Mouse (Mus musculus) midbrain, embryonic 16.5 days (tissue): ENCODE measurements around the gene Slc37a3. TPM values are rescaled to one million over a fixed set of nuclear protein-coding genes. Genes with fewer than 3 reads are reported as not detected.

Experiments
- ATAC-seq: fragments of 200-750 bp; cut with Nextera tagmentation; 2 replicates; pipeline ENCODE4 v1.8.0; 2017; ENCODE audit warnings: moderate TSS enrichment
- H3K27ac ChIP-seq: fragments of 300-500 bp; sonication (generic); 2 replicates; pipeline ENCODE4 v1.5.1; 2014; ENCODE audit warnings: mild to moderate bottlenecking, low read length, mixed read lengths
- H3K27me3 ChIP-seq: fragments of 300-500 bp; sonication (generic); 2 replicates; pipeline ENCODE4 v1.6.1; 2014; ENCODE audit warnings: low read depth, low read length, mixed read lengths; ENCODE audit not compliant: control insufficient read depth, insufficient read depth
- H3K36me3 ChIP-seq: fragments of 300-500 bp; sonication (generic); 2 replicates; pipeline ENCODE4 v1.6.1; 2014; ENCODE audit warnings: mild to moderate bottlenecking, low read length, moderate library complexity, mixed read lengths; ENCODE audit not compliant: control insufficient read depth, insufficient read depth
- H3K4me1 ChIP-seq: fragments of 300-500 bp; sonication (generic); 2 replicates; pipeline ENCODE4 v1.6.1; 2014; ENCODE audit warnings: mild to moderate bottlenecking, low read length, mixed read lengths; ENCODE audit not compliant: control insufficient read depth, insufficient read depth
- H3K4me2 ChIP-seq: fragments of 300-500 bp; sonication (generic); 2 replicates; pipeline ENCODE4 v1.6.1; 2014; ENCODE audit warnings: mild to moderate bottlenecking, low read length, mixed read lengths
- H3K4me3 ChIP-seq: fragments of 300-500 bp; sonication (generic); 2 replicates; pipeline ENCODE4 v1.5.1; 2014; ENCODE audit warnings: low read depth, mild to moderate bottlenecking, low read length, moderate library complexity, mixed read lengths
- H3K9ac ChIP-seq: fragments of 300-500 bp; sonication (generic); 2 replicates; pipeline ENCODE4 v1.6.1; 2014; ENCODE audit warnings: low read depth, low read length, mixed read lengths
- H3K9me3 ChIP-seq: fragments of 300-500 bp; sonication (generic); replicated peaks from 2 replicates; pipeline ENCODE4 v1.6.1; 2014; ENCODE audit warnings: mild to moderate bottlenecking, low read length, mixed read lengths; ENCODE audit not compliant: control insufficient read depth, poor library complexity, severe bottlenecking
- WGBS: fragments of 180-500 bp; shearing (Covaris S2); extraction: QIAGEN DNeasy Blood & Tissue Kit; methylation state at CpG from one replicate; pipeline ENCODE4 v1.1.7; 2014; 5-methylcytosine and 5-hydroxymethylcytosine counted together
- polyA plus RNA-seq: library from polyadenylated mRNA; unstranded; fragments of >200 nt; fragmentation: Nextera tagmentation; extraction: Ambion mirVana; gene quantifications from 2 replicates; pipeline ENCODE4 v1.2.1, GENCODE M21; 2015

The Slc37a3 gene
- polyA plus RNA-seq, 1 experiment from 2014 or later: 67.9 TPM

DNA sequence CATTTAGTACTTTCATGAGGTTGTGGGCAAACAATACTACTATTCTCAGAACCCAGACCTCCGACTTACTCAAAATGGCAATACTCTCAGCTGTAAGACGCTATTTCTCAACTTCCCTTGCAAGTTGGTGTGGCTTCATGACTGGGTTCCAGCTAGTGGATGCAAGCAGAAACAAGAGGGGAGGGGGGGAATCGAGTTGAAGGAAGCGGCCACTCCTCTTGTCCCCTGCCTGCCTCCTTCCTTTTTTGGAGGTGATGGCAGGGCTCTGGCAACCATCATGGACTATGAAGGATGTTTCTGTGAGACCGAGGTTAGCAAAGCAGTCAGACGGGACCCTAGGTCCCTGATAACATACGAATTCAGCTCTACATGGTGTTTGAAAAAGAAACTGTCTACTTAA is 87.8 kb downstream of the Slc37a3 start:
- WGBS: 86% methylated on average over 7 of the region's 7 CpGs
- H3K27me3 ChIP-seq: no peaks in the 10 kb centered on the region
- no peak overlapping the region for H3K4me2 ChIP-seq
- no peak overlapping the region for H3K9ac ChIP-seq
- H3K36me3 ChIP-seq: no peaks in the 10 kb centered on the region
- no peak overlapping the region for H3K4me3 ChIP-seq
- ATAC-seq: no peak
- H3K4me1 ChIP-seq: no peaks in the 10 kb centered on the region; the same call in 1 of the 2 replicates
- no peaks in the 10 kb centered on the region for H3K9me3 ChIP-seq
- no peak overlapping the region for H3K27ac ChIP-seq

DNA sequence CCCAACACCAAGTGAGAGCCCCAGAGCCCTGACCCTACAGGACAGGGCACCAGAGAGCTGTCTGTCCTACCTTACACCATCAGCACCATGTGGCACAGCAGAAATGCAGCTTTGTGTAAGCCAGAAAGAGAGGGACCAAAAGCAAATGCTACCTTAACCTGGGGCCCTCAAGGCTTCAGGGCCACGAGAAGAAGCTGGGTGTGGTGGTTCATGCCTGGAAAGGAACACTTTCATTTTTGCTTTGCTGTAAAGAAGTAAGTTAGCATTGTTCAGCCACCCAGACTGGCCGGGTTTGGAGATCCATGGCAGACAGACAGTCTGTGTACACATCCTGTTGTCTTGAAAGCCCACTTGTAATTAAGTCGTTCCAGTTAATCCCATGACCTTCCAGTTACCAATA is 89.7 kb downstream of the Slc37a3 start:
- no peak overlapping the region for H3K9ac ChIP-seq
- H3K4me2 ChIP-seq: no peak overlapping the region
- 84% methylated on average over 3 of the region's 3 CpGs for WGBS
- H3K4me1 ChIP-seq: no peaks in the 10 kb centered on the region; the same call in 1 of the 2 replicates
- no peaks in the 10 kb centered on the region for H3K36me3 ChIP-seq
- no peak overlapping the region for H3K27ac ChIP-seq
- H3K9me3 ChIP-seq: no peaks in the 10 kb centered on the region
- ATAC-seq: no peak
- no peaks in the 10 kb centered on the region for H3K27me3 ChIP-seq
- H3K4me3 ChIP-seq: no peak overlapping the region

- WGBS: 32% methylated on average over 5 of the region's 5 CpGs
- no peak overlapping the region for H3K4me2 ChIP-seq
- no peaks in the 10 kb centered on the region for H3K36me3 ChIP-seq
Observed at GRCm38 (mm10) chr6:39286732-39287083, 90.8 kb downstream of the Slc37a3 start.

DNA sequence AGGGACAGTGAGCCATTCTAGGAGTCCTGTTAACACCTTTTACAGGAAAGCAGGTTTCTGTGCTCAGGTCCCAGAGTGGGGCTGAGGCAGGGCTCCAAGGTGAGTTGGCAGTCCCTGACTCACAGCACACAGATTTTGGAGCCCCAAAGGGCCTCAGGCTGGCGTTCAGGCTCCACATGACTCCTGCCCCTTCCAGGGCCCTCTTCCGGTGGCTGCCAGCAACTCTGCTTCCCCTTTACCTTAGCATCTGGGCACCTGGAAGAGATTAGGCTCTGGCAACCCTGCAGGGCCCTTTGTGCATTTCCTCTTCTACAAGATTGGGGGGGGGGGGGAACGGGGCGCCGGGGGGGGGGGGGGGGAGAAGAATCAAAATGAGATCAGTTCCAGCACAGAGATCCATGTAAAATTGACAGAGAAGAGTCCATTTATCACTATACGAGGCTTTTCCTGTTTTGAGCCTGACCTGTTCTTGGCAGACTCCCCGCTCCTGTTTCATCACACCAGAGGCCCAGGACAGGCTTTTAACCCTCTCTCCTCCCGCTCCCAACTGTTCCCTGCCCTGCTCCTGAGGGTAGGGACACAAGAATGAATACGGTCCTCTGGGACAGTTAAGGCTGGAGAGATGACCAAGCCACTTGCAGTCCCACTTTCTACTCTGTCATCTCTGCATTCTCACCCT is 91.3 kb downstream of the Slc37a3 start:
- no peaks in the 10 kb centered on the region; the same call in 1 of the 2 replicates for H3K4me1 ChIP-seq
- no peaks in the 10 kb centered on the region for H3K36me3 ChIP-seq
- H3K4me3 ChIP-seq: no peak overlapping the region
- H3K4me2 ChIP-seq: no peak overlapping the region
- no peak overlapping the region for H3K9ac ChIP-seq
- 35% methylated on average over 6 of the region's 9 CpGs for WGBS
- H3K27ac ChIP-seq: no peak overlapping the region
- no peaks in the 10 kb centered on the region for H3K27me3 ChIP-seq
- no peak for ATAC-seq
- no peaks in the 10 kb centered on the region for H3K9me3 ChIP-seq

More at GRCm38 (mm10) chr6:39286732-39287083, 90.8 kb downstream of the Slc37a3 start:
- H3K9me3 ChIP-seq: no peaks in the 10 kb centered on the region
- H3K9ac ChIP-seq: no peak overlapping the region
- no peak overlapping the region for H3K4me3 ChIP-seq
- H3K27me3 ChIP-seq: no peaks in the 10 kb centered on the region
- ATAC-seq: no peak
- no peaks in the 10 kb centered on the region; the same call in 1 of the 2 replicates for H3K4me1 ChIP-seq
- H3K27ac ChIP-seq: no peak overlapping the region

DNA sequence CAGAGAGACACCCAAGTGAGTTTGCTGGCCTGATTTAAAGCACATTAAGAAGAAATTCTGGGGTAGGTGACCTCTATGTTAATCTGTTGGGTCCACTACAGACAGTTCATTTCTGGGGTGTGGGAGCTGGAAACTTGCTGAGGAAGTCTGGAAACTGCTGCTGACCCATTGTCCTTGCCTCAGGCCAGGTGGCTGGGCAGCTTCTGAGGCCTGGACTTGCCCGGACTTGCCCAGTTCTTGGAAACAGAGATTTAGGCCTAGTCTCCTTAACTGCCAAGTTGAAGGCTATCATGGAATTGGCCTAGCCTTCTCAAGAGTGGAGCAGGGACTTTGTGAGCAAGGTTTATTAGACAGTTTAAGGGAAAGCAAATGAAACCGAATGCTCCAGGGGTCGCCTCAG is 92.6 kb downstream of the Slc37a3 start:
- Histone ChIP-seq H3K9ac (no peak overlapping the region), H3K36me3 (no peaks in the 10 kb centered on the region), H3K4me2 (no peak overlapping the region), H3K27ac (no peak overlapping the region), H3K27me3 (no peaks in the 10 kb centered on the region), H3K4me1 (no peaks in the 10 kb centered on the region; the same call in 1 of the 2 replicates), H3K9me3 (no peaks in the 10 kb centered on the region), H3K4me3 (no peak overlapping the region)
- WGBS: 94% methylated on average over 3 of the region's 3 CpGs
- ATAC-seq: no peak

Other genes starting within 250 kb of the Slc37a3 start
- 4.6 and 5.8 TPM in 2 replicates for gene Kdm7a, start 170.9 kb downstream of the Slc37a3 start, polyA plus RNA-seq
- 0.35 TPM in 1 of 2 replicates, not detected in the other for gene Rab19, start 3.5 kb upstream of the Slc37a3 start, polyA plus RNA-seq
- gene Mkrn1, start 42.8 kb upstream of the Slc37a3 start, polyA plus RNA-seq: 258 and 268 TPM in 2 replicates
- gene Dennd2a, start 180.2 kb upstream of the Slc37a3 start, polyA plus RNA-seq: 15.6 and 17.0 TPM in 2 replicates
- 47.2 and 50.3 TPM in 2 replicates for gene Adck2, start 196.2 kb upstream of the Slc37a3 start, polyA plus RNA-seq
- gene Gm42420, start 208.1 kb upstream of the Slc37a3 start, polyA plus RNA-seq: 0.70 and 2.1 TPM in 2 replicates
- gene Ndufb2, start 214.9 kb upstream of the Slc37a3 start, polyA plus RNA-seq: 390 and 451 TPM in 2 replicates